Mouse (Mus musculus) midbrain, embryonic 14.5 days (tissue): ENCODE data around the gene Clic3. TPM values are rescaled to one million over a fixed set of nuclear protein-coding genes. Genes with fewer than 3 reads are reported as not detected.

Experiments used
- ATAC-seq: fragments of 200-750 bp; cut with Nextera tagmentation; 2 replicates; pipeline ENCODE4 v1.8.0; 2017; ENCODE audit warnings: moderate number of reproducible peaks, moderate library complexity; ENCODE audit not compliant: low FRiP score, low TSS enrichment
- DNase-seq: peaks from one replicate; pipeline ENCODE4 v3.0.0-alpha.2; 2015
- H3K27ac ChIP-seq: fragments of 300-500 bp; sonication (generic); replicated peaks from 2 replicates; pipeline ENCODE4 v1.5.1; 2014; ENCODE audit warnings: mild to moderate bottlenecking, low read depth, low read length, moderate library complexity
- H3K27me3 ChIP-seq: fragments of 300-500 bp; sonication (generic); 2 replicates; pipeline ENCODE4 v1.6.1; 2014; ENCODE audit warnings: low read length, control low read depth, mixed read lengths; ENCODE audit not compliant: control insufficient read depth, insufficient read depth
- H3K36me3 ChIP-seq: fragments of 300-500 bp; sonication (generic); 2 replicates; pipeline ENCODE4 v1.6.1; 2014; ENCODE audit warnings: low read length, control low read depth; ENCODE audit not compliant: control insufficient read depth, insufficient read depth
- H3K4me1 ChIP-seq: fragments of 300-500 bp; sonication (generic); 2 replicates; pipeline ENCODE4 v1.6.1; 2014; ENCODE audit warnings: mild to moderate bottlenecking, antibody characterized with exemption, low read length, control low read depth; ENCODE audit not compliant: control insufficient read depth, insufficient read depth
- H3K4me2 ChIP-seq: fragments of 300-500 bp; sonication (generic); 2 replicates; pipeline ENCODE4 v1.6.1; 2014; ENCODE audit warnings: mild to moderate bottlenecking, low read length, moderate library complexity
- H3K4me3 ChIP-seq: fragments of 300-500 bp; sonication (generic); replicated peaks from 2 replicates; pipeline ENCODE4 v1.5.1; 2014; ENCODE audit warnings: low read depth, low read length
- H3K9ac ChIP-seq: fragments of 300-500 bp; sonication (generic); replicated peaks from 2 replicates; pipeline ENCODE4 v1.6.1; 2014; ENCODE audit warnings: mild to moderate bottlenecking, low read length, moderate library complexity
- H3K9me3 ChIP-seq: fragments of 300-500 bp; sonication (generic); 2 replicates; pipeline ENCODE4 v1.6.1; 2016; ENCODE audit warnings: low read length, control low read depth, mixed read lengths; ENCODE audit not compliant: control insufficient read depth
- WGBS: fragments of 180-500 bp; shearing (Covaris S2); extraction: QIAGEN DNeasy Blood & Tissue Kit; methylation state at CpG from one replicate; pipeline ENCODE4 v1.1.7; 2014; 5-methylcytosine and 5-hydroxymethylcytosine counted together
- polyA plus RNA-seq: library from polyadenylated mRNA; unstranded; fragments of >200 nt; fragmentation: Nextera tagmentation; extraction: Ambion mirVana; gene quantifications from 2 replicates; pipeline ENCODE4 v1.2.1, GENCODE M21; 2014

The Clic3 gene
- polyA plus RNA-seq, 1 experiment from 2014 or later, result 1.7 TPM

GRCm38 (mm10) chr2:25468962-25469915, 12.6 kb downstream of the Clic3 start:
- peaks cover 3% of the 10 kb centered on the region; the same call in 1 of the 2 replicates for H3K4me1 ChIP-seq
- no peaks in the 10 kb centered on the region for H3K36me3 ChIP-seq
- H3K4me3 ChIP-seq, result no peak overlapping the region
- DNase-seq (peak; percentile 66), ATAC-seq (peak; percentile 51; the same call in 1 of the 2 replicates)
- H3K4me2 ChIP-seq, result no peak overlapping the region
- peak overlapping the region; percentile 41 for H3K27ac ChIP-seq
- no peaks in the 10 kb centered on the region for H3K9me3 ChIP-seq
- H3K27me3 ChIP-seq, result no peaks in the 10 kb centered on the region
- 74% methylated on average over 10 of the region's 10 CpGs for WGBS
- H3K9ac ChIP-seq, result no peak overlapping the region

GRCm38 (mm10) chr2:25469969-25470368, 13.3 kb downstream of the Clic3 start, which contains the start of gene Ptgds:
Ptgds (minus strand) TSS chr2:25470046.
- DNase-seq (no peak), ATAC-seq (no peak)
- Histone ChIP-seq H3K36me3 (no peaks in the 10 kb centered on the region), H3K4me2 (no peak within 1 kb of the TSS), H3K9ac (no peak within 1 kb of the TSS), H3K27ac (peak within 1 kb of the TSS; percentile 41), H3K9me3 (no peaks in the 10 kb centered on the region), H3K27me3 (no peaks in the 10 kb centered on the region), H3K4me1 (peaks cover 3% of the 10 kb centered on the region; the same call in 1 of the 2 replicates), H3K4me3 (no peak within 1 kb of the TSS)
- 75% methylated on average over 6 of the region's 6 CpGs for WGBS

GRCm38 (mm10) chr2:25472550-25472949, 15.9 kb downstream of the Clic3 start:
- H3K4me3 ChIP-seq, result no peak overlapping the region
- ATAC-seq (no peak), DNase-seq (no peak)
- H3K36me3 ChIP-seq, result no peaks in the 10 kb centered on the region
- no peak overlapping the region for H3K4me2 ChIP-seq
- no peaks in the 10 kb centered on the region for H3K27me3 ChIP-seq
- H3K9me3 ChIP-seq, result no peaks in the 10 kb centered on the region
- H3K9ac ChIP-seq, result no peak overlapping the region
- no peak overlapping the region for H3K27ac ChIP-seq
- 77% methylated on average over 2 of the region's 2 CpGs for WGBS
- no peaks in the 10 kb centered on the region for H3K4me1 ChIP-seq

- DNase-seq (no peak), ATAC-seq (no peak)
- no peak overlapping the region for H3K9ac ChIP-seq
- no peak overlapping the region for H3K4me3 ChIP-seq
- H3K27ac ChIP-seq, result no peak overlapping the region
- H3K4me2 ChIP-seq, result no peak overlapping the region
- H3K9me3 ChIP-seq, result no peaks in the 10 kb centered on the region
- H3K36me3 ChIP-seq, result no peaks in the 10 kb centered on the region
- H3K4me1 ChIP-seq, result no peaks in the 10 kb centered on the region
- WGBS, result 85% methylated on average over 8 of the region's 8 CpGs
- H3K27me3 ChIP-seq, result no peaks in the 10 kb centered on the region
Measured at GRCm38 (mm10) chr2:25477541-25477940, 20.9 kb downstream of the Clic3 start.

- Histone ChIP-seq H3K27ac (no peak overlapping the region), H3K4me1 (no peaks in the 10 kb centered on the region), H3K27me3 (no peaks in the 10 kb centered on the region), H3K36me3 (no peaks in the 10 kb centered on the region), H3K9me3 (no peaks in the 10 kb centered on the region), H3K4me3 (no peak overlapping the region), H3K4me2 (no peak overlapping the region), H3K9ac (no peak overlapping the region)
- DNase-seq, result no peak
- ATAC-seq, result no peak
- WGBS, result 92% methylated on average over 3 of the region's 3 CpGs
Measured at GRCm38 (mm10) chr2:25477967-25478675, 21.5 kb downstream of the Clic3 start.

- no peaks in the 10 kb centered on the region for H3K9me3 ChIP-seq
- DNase-seq, result no peak
- no peak overlapping the region for H3K4me3 ChIP-seq
- H3K4me2 ChIP-seq, result no peak overlapping the region
- H3K9ac ChIP-seq, result no peak overlapping the region
- 81% methylated on average over 10 of the region's 10 CpGs for WGBS
- H3K4me1 ChIP-seq, result no peaks in the 10 kb centered on the region
- H3K36me3 ChIP-seq, result no peaks in the 10 kb centered on the region
- no peaks in the 10 kb centered on the region for H3K27me3 ChIP-seq
- no peak for ATAC-seq
- H3K27ac ChIP-seq, result no peak overlapping the region
Measured at GRCm38 (mm10) chr2:25479551-25480311, 23.1 kb downstream of the Clic3 start.

GRCm38 (mm10) chr2:25480541-25480940, 23.9 kb downstream of the Clic3 start:
- DNase-seq, result no peak
- Histone ChIP-seq H3K4me2 (no peak overlapping the region), H3K27ac (no peak overlapping the region), H3K9me3 (no peaks in the 10 kb centered on the region), H3K9ac (no peak overlapping the region), H3K4me1 (no peaks in the 10 kb centered on the region), H3K4me3 (no peak overlapping the region), H3K27me3 (no peaks in the 10 kb centered on the region), H3K36me3 (no peaks in the 10 kb centered on the region)
- WGBS, result 90% methylated on average over 1 of the region's 1 CpGs
- ATAC-seq, result no peak

GRCm38 (mm10) chr2:25482969-25483368, 26.3 kb downstream of the Clic3 start:
- H3K27ac ChIP-seq, result no peak overlapping the region
- H3K27me3 ChIP-seq, result no peaks in the 10 kb centered on the region
- 27% methylated on average over 7 of the region's 7 CpGs for WGBS
- H3K36me3 ChIP-seq, result no peaks in the 10 kb centered on the region
- ATAC-seq (no peak), DNase-seq (peak; percentile 53)
- H3K9me3 ChIP-seq, result no peaks in the 10 kb centered on the region
- H3K4me3 ChIP-seq, result no peak overlapping the region
- H3K4me1 ChIP-seq, result no peaks in the 10 kb centered on the region
- H3K4me2 ChIP-seq, result no peak overlapping the region
- H3K9ac ChIP-seq, result no peak overlapping the region
